Mouse (Mus musculus) spleen, postnatal 14 days (tissue): ENCODE data around the gene R3hdm4.

ENCODE experiments used
- DNase-seq, 2 experiments: peaks; one replicate each; pipeline ENCODE4 v3.0.0; 2021 to 2022; ENCODE audit warnings: low spot score in 2 of 2

The R3hdm4 gene

GRCm38 (mm10) chr10:79866601-79867000, 54.4 kb downstream of the R3hdm4 start:
- no peak for DNase-seq

GRCm38 (mm10) chr10:79865801-79866295, 55.2 kb downstream of the R3hdm4 start:
- DNase-seq, result no peak

- no peak for DNase-seq
Observed at GRCm38 (mm10) chr10:79865189-79865601, 55.8 kb downstream of the R3hdm4 start.

- DNase-seq, result no peak
Observed at GRCm38 (mm10) chr10:79864351-79865188, 56.4 kb downstream of the R3hdm4 start.

GRCm38 (mm10) chr10:79862925-79863324, 58.1 kb downstream of the R3hdm4 start:
- DNase-seq, result no peak

GRCm38 (mm10) chr10:79862049-79862788, 58.8 kb downstream of the R3hdm4 start:
- DNase-seq, result no peak

GRCm38 (mm10) chr10:79861230-79862048, 59.6 kb downstream of the R3hdm4 start:
- no peak for DNase-seq

GRCm38 (mm10) chr10:79860079-79860911, 60.7 kb downstream of the R3hdm4 start:
- no peak for DNase-seq
